Mouse (Mus musculus) spleen, adult 2 months (tissue): ENCODE results near the gene Gm973. TPM values are rescaled to one million over a fixed set of nuclear protein-coding genes. Genes with fewer than 3 reads are reported as not detected.

ENCODE experiments used
- DNase-seq, 2 experiments: peaks; one replicate each; pipeline versions ENCODE4 v3.0.0 to v3.0.0-alpha.2; 2012 to 2021; ENCODE audit warnings: low spot score in 2 of 2, low read depth in 1 of 2
- H3K27ac ChIP-seq: fragments of 200-500 bp; 2 replicates; pipeline ENCODE4 v1.5.1; 2012; ENCODE audit warnings: low read length, inconsistent platforms; ENCODE audit not compliant: insufficient read depth
- H3K27me3 ChIP-seq: fragments of 200-500 bp; 2 replicates; pipeline ENCODE4 v1.6.1; 2012; ENCODE audit warnings: mild to moderate bottlenecking, moderate library complexity, low read length, inconsistent platforms; ENCODE audit not compliant: control insufficient read depth, insufficient read depth
- H3K36me3 ChIP-seq: fragments of 200-500 bp; 2 replicates; pipeline ENCODE4 v1.6.1; 2012; ENCODE audit warnings: mild to moderate bottlenecking, low read length, inconsistent platforms; ENCODE audit not compliant: control insufficient read depth, insufficient read depth
- H3K4me1 ChIP-seq: fragments of 200-500 bp; 2 replicates; pipeline ENCODE4 v1.6.1; 2011; ENCODE audit warnings: inconsistent platforms; ENCODE audit not compliant: control insufficient read depth, insufficient read depth, insufficient read length
- H3K4me3 ChIP-seq: fragments of 200-500 bp; 2 replicates; pipeline ENCODE4 v1.5.1; 2011; ENCODE audit warnings: mild to moderate bottlenecking, inconsistent platforms; ENCODE audit not compliant: insufficient read depth, insufficient read length; ENCODE audit errors: extremely low read depth
- CTCF ChIP-seq: fragments of 200-500 bp; IDR thresholded peaks from 2 replicates; pipeline ENCODE4 v1.5.1; 2011; ENCODE audit warnings: mild to moderate bottlenecking, inconsistent platforms; ENCODE audit not compliant: insufficient read depth, insufficient read length, insufficient replicate concordance; ENCODE audit errors: extremely low read depth
- POLR2A ChIP-seq: fragments of 200-500 bp; IDR thresholded peaks from 2 replicates; pipeline ENCODE4 v1.6.1; 2011; ENCODE audit warnings: low read depth, low read length, inconsistent platforms
- WGBS: fragments of 180-500 bp; shearing (Covaris S2); methylation state at CpG from one replicate; pipeline ENCODE4 v1.1.7; 2018; 5-methylcytosine and 5-hydroxymethylcytosine counted together
- polyA plus RNA-seq: library from polyadenylated mRNA; depleted of rRNA; stranded (reverse); fragments of >200 nt; gene quantifications from 2 replicates; pipeline ENCODE4 v1.2.3, GENCODE M21; 2012

Gene Gm973
- polyA plus RNA-seq, 1 experiment, result not detected

DNA sequence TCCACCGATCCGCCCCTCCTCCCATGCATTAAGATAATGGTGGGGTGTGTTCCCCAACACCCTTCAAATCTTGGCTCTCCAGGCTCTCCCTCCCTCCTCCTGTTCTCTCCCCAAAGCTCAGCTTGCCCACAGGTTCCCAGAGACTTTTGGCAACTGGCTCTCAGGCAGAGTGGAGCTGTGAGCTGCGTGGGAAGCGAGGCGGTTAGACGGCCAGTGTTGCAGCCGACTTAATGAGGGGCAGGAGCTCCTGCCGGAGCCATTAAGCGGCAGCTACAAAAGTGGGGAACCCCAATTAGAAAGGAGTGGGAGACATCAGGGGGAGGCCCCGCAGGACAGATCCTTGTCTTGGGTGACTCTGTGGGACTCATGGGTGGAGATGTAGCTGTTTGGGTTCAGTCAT lies 76.3 kb downstream of the Gm973 start:
- H3K4me3 ChIP-seq, result no peak overlapping the region

DNA sequence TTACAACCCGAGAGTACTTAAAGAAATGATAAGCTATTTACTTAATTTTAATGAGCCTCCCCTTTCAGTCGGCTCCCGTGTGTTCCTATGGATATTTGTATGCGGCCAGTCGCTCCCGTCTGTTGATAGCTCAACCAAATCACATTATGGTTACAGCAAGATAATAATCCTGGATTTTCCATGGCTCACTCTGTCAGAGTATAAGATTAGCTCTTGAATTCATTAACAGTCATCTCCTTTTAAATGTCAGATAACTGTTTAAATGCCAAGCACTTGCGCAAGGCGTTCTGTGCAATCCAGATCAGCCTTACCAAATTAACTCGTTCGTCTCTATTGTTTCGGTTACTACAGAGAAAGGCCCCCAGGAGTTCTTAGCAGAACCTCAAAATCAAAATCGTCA lies 76.8 kb downstream of the Gm973 start:
- no peaks in the 10 kb centered on the region for H3K36me3 ChIP-seq
- H3K4me1 ChIP-seq, result no peaks in the 10 kb centered on the region
- no peak overlapping the region for H3K4me3 ChIP-seq
- 62% methylated on average over 12 of the region's 12 CpGs for WGBS
- no peak overlapping the region for H3K27ac ChIP-seq
- H3K27me3 ChIP-seq, result no peaks in the 10 kb centered on the region
- DNase-seq, result no peak
- TF ChIP-seq CTCF (no peak), POLR2A (no peak)

More for the DNA sequence above, 76.3 kb downstream of the Gm973 start:
- Histone ChIP-seq H3K27ac (no peak overlapping the region), H3K4me1 (no peaks in the 10 kb centered on the region), H3K36me3 (no peaks in the 10 kb centered on the region), H3K27me3 (no peaks in the 10 kb centered on the region)
- 84% methylated on average over 10 of the region's 10 CpGs for WGBS
- TF ChIP-seq POLR2A (no peak), CTCF (no peak)
- DNase-seq, result no peak

GRCm38 (mm10) chr1:59593622-59594035 lies 77.6 kb downstream of the Gm973 start:
- no peaks in the 10 kb centered on the region for H3K36me3 ChIP-seq
- 41% methylated on average over 2 of the region's 2 CpGs for WGBS
- H3K27ac ChIP-seq, result no peak overlapping the region

GRCm38 (mm10) chr1:59594586-59595266 lies 78.7 kb downstream of the Gm973 start:
- WGBS, result 88% methylated on average over 11 of the region's 11 CpGs
- Histone ChIP-seq H3K36me3 (no peaks in the 10 kb centered on the region), H3K4me1 (no peaks in the 10 kb centered on the region), H3K27me3 (no peaks in the 10 kb centered on the region), H3K4me3 (no peak overlapping the region), H3K27ac (no peak overlapping the region)
- TF ChIP-seq CTCF, result no peak
- no peak for TF ChIP-seq POLR2A
- DNase-seq, result no peak

More at GRCm38 (mm10) chr1:59593622-59594035, 77.6 kb downstream of the Gm973 start:
- Histone ChIP-seq H3K27me3 (no peaks in the 10 kb centered on the region), H3K4me3 (no peak overlapping the region), H3K4me1 (no peaks in the 10 kb centered on the region)
- no peak for TF ChIP-seq CTCF
- no peak for TF ChIP-seq POLR2A
- no peak for DNase-seq

- Histone ChIP-seq H3K27me3 (no peaks in the 10 kb centered on the region), H3K27ac (no peak overlapping the region), H3K36me3 (no peaks in the 10 kb centered on the region), H3K4me1 (no peaks in the 10 kb centered on the region), H3K4me3 (no peak overlapping the region)
- DNase-seq, result no peak
- TF ChIP-seq CTCF (no peak), POLR2A (no peak)
- WGBS, result 89% methylated on average over 9 of the region's 9 CpGs
Measured at GRCm38 (mm10) chr1:59595609-59596008, 79.5 kb downstream of the Gm973 start.

GRCm38 (mm10) chr1:59602531-59603416 lies 86.7 kb downstream of the Gm973 start:
- Histone ChIP-seq H3K27me3 (no peaks in the 10 kb centered on the region), H3K36me3 (no peaks in the 10 kb centered on the region), H3K4me3 (no peak overlapping the region), H3K27ac (peak overlapping the region; percentile 69), H3K4me1 (no peaks in the 10 kb centered on the region)
- TF ChIP-seq POLR2A (no peak), CTCF (no peak)
- WGBS, result 60% methylated on average over 11 of the region's 11 CpGs
- DNase-seq, result peak in 1 of 2 experiments; percentile 27

GRCm38 (mm10) chr1:59603417-59603712 lies 87.3 kb downstream of the Gm973 start:
- WGBS, result 78% methylated on average over 2 of the region's 2 CpGs
- no peaks in the 10 kb centered on the region for H3K27me3 ChIP-seq
- no peaks in the 10 kb centered on the region for H3K36me3 ChIP-seq
- H3K4me1 ChIP-seq, result no peaks in the 10 kb centered on the region
- DNase-seq, result no peak
- no peak overlapping the region for H3K4me3 ChIP-seq
- no peak overlapping the region for H3K27ac ChIP-seq
- no peak for TF ChIP-seq CTCF
